Mouse (Mus musculus) layer of hippocampus, adult 9-11 months (tissue): Measurements from ENCODE around the gene Lnpep.
"Not testable (repeated sequence)": the region's sequence is repeated elsewhere in the genome, so short reads cannot be mapped to it uniquely, and the experiment has no call there.

ENCODE experiments used
- DNase-seq: peaks from one replicate; pipeline ENCODE4 v3.0.0; 2022

Gene Lnpep

DNA sequence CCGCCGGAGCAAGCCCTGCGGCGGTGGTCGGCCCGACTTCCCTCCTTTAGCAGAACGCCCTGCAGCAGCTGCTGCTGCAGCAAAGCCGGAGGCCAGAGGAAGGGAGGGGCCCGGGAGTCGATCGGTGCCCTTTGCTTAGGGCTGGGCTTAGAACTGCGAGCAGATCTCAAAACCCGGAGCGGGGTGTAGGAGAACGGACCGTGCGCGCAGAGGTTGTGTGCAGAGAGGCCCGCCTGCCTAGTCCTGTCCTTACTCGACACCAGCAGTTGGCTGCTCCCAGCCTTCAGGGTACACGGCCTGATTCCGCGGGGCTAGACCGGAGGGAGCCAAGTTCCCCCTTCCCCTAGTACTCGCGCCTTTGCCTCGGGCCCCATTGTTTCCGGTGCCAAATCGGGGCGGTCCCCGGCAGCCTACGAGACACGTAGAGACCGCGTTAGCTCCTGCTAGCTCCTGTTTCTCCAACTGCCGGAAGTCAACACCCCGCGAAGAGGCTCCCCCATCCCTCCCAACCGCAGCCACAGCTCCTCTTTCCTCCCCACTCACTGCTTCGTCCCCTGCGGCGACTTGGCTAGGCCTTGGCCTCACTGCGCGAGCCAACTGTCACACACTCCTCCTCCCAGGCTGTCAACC is at the start of gene Lnpep:
Gene Lnpep (minus strand): TSS at position 94 of the 630 bp plus-strand sequence.
- DNase-seq, result peak; percentile 96

DNA sequence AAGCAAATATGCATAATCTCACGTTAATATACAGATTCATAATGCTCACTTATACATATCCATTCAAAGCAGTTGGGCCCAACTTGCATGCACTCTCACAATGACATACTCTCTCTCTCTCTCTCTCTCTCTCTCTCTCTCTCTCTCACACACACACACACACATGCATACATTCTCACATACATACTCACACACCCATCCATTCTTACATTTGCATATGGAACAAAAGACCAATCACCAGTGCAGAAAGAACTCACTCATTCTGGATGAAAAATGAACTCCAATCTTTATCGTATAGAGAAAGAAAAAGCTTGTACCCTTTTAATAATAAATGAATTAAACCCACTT is 31.0 kb upstream of the Lnpep start:
- no peak for DNase-seq

DNA sequence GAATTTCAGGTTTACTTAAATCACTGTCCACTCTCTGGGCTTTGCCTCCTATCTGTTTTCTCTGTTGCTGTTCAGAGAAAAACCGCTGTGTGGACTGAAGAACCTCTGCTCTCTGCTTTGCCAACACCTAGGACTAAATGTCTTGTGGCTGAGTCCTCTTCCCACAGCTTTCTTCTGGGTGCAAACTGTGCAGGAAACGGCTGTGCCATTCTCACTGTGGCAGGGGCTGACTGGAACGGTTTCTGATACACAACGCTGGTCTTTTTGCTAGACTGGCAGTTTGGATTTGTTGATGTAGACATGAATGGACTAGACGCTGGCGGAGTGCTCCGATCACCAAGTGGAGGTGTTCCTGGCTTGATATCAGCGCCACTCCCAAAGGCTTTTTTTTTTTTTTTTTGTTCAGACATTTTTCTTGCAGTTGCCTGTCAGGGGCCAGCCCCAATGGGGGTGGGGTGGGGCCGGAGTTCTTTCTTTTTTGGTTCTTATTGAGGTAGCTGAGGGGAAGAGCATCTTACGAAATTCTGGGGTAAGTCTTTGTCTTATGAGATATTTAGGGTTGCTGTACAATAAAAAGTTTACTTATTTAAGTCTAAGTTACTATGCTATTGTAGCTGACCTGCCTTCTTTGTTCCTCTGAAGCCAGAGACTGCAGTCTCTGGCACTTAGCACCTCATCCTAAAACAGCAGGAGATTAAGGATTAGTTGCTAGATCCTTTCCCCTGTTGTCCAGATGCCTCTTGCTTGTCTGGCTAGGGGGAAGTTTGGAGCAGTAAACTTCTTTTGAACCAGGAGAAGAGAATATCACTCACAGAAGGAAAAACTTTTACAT is 30.4 kb upstream of the Lnpep start:
- DNase-seq, result no peak

DNA sequence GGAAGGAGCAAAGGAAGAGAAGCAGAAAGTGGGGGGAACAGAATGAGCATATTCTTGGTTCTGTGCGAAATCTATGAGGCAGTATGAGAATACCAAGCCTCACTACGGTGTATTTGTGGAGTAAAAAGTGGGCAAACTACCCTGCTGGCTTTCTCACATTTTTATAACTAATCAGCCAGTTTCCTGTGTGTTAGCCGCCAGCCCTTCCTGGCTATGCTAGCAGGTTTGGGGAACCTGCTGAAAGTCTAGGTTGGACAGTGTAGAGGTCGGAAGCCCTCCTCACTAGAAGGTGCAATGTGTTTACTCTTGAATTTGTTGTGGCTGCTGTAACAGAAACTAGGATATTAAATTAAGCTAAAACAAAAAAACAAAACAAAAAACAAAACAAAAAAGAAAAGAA is 27.7 kb upstream of the Lnpep start:
- no peak for DNase-seq

DNA sequence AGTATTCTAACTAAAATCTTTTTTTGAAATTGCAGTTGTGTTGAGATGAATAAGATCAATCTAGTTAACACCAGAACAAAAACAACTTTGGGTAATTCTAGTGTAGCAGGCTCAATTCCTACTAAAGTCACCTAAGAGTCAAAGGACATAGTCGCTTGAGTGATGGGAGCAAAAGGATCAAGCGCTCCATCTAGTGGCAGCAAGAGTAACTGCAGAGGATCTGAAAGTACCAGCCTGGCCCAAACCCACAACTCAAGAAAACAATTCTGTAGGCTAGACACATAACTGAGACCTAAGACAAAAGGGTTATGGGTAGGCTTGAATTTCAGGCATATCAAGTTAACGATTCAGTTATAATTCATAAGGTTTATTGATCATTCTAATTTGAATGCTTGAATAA is 20.9 kb upstream of the Lnpep start:
- no peak for DNase-seq

DNA sequence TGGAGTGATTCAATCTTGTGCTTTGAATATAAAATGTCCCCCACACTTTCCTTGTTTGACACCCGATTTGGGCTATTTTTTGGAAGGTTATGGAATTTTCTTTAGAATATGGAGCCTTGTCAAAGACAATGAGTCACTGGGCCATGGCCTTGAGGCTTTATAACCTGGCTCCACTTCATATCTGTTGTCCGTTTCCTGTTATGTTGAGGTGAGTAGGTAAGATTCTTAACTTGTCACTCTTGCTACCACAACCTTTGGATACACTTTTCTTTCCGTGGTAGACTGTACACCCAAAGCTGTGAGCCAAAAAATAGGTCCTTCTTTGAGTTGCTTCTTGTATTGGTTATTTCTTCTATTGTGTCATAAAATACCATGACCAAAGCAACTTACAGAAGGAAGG is 12.5 kb upstream of the Lnpep start:
- DNase-seq, result no peak

DNA sequence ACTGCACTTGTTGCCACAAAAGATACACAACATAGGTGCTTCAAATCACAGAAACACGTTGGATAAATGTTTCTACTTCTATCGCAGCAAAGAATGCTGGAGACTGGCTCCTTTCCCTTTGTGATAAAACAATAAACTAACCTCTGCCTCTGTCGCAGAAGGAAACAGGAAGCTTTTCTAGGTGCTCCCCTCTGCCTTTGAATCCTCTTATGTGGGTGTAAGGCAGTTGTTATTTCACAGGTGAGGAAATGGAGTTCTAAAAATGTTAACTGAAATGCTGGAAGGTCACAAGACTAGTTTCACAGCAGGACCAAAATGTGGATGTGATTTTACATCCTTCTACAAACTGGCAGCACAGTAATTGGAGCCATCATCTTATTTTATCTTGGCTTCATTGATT is 11.3 kb upstream of the Lnpep start:
- no peak for DNase-seq

DNA sequence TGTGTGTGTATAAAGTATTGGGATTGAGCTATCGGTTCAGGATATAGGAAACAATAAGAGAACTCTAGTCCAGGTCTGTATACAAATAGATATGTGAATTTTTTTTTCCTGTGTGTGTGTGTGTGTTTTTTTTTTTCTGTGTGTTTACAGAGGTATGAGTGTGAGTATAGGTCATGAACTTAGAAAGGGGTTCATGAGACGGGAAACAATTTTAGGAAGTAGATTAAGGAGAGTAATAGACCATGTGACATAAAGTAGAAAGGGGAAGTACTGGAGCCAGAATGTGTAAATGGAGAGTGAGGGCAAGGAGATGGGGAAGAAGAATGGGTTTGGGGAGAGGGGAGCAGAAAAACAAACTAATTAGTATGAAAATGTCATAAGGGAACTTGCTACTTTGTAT is 9.2 kb upstream of the Lnpep start:
- no peak for DNase-seq

DNA sequence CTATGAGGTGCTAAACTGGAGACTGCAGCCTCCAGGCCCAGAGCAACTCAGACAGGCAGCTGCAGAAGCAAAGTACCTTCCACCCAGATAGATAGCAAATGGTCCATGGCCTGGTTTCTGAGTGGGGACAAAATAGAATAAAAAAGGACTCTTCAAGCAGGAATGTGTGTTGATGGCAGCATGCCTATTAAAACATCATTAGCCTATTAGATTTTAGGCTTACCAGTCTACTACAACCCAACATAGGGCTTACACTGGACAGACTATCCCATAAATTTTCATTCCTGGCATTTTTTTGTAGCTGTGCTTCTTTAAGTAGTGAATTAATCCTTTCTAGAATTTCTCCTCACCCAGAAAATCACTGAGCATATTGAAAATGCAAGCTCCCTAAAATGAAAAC is 7.1 kb upstream of the Lnpep start:
- no peak for DNase-seq

DNA sequence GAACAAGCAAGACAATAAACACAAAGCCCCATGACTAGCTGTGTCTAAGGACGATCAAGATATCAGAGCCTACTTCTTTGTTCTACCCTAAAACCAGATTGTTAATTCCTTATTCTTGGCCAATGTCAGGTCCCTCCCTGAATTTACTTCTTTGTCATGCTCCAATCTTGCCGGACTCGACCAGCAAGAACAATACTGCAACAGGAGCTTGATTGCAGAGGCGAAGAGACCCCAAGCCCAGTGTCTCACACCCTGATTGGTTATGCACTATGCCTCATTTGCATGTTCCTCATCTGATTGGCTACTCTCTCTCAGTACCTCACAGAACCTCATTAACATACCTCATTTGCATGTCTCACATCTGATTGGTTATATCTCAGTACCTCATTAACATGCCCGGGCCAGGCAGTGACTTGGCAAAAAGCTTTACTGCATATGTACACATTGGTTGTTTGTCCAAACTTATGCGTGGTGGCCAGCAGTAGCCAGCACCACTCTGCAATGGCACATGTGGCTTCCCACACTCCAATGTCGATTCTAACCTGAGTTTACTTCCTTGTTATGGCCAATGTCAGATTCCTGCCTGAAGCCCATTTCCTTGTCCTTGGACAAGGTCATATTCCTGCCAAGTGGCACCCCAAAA is 3.5 kb upstream of the Lnpep start:
- DNase-seq, result not testable (repeated sequence)

DNA sequence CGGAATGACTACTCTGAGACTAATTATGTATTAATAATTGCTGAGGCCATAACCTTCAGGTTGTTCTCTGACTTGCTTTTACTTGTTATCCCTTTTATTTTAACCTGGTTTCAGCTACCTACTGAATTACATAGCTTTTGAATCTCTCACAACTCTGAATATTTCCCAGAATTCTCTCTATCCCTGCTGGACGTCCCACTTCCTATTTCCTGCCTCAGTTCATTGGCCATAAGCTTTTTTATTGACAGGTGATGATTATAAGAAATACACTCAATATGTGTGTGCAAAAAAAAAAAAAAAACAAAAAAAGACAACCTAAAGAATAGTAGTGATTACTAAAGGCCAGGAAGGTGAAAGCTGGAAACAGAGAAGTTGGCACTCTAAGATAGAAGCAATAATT is 2.7 kb upstream of the Lnpep start:
- no peak for DNase-seq

DNA sequence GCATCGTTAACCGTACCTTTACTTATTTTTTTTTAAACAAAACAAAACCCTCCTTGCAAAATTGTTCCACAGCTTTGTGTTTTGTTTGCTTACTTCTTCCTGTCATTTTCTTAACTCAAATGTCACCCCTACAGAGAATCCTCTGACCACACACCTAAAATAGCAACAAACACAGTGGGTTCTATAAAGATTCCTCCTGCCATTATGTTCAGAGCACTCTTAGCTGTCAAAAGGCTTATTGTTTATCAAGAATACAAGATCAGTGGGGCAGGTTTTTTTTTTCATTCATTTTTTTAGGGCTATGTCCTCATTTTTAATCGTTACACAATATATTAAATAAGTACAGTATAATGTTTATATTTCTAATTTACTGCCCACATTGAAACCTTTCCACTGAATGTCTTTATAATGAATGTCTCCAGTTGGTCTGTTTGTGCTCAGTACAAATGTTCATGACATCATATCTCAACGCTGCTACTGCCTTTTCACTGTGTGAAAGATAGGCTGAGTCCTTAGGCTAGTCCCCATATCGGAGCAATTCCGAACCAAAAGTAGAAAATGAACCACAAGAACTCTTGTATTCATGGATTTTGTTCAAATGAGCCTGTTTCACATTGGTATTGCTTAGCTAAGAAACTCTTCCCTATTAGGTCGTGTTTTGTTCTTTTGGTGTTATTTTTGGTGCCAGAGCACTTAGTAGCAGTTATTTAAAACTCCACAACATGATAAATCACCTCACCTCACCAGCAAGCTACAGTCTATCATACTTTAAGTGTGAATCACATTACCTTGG is 1.2 kb upstream of the Lnpep start:
- no peak for DNase-seq

DNA sequence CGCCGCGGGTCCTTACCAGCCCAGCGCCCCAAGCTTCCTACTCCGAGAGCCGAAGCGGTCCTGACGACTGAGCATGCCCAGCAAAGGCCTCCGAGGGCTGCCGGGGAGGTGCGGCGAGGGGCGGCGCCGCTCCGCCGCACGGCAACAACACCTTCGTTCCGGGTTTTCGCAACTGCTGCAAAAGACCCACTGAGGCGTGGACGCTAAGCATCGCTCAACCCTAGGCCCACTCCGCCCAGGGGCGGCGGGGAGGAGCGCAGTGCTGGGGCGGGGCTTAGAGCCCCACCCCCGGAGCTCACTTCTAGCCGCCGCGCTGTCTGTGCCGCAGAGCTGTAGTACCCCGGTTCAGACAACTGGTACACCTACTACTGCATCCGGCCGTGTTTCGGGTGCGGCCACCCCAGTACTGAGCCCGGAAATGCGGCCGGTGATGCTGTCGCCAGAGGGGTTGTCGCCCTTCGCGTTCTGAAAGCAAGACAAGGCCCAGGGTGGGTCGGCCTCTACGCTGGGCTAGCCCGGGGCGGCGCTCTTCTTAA is 361 bp downstream of the Lnpep start:
- DNase-seq, result peak; percentile 96

DNA sequence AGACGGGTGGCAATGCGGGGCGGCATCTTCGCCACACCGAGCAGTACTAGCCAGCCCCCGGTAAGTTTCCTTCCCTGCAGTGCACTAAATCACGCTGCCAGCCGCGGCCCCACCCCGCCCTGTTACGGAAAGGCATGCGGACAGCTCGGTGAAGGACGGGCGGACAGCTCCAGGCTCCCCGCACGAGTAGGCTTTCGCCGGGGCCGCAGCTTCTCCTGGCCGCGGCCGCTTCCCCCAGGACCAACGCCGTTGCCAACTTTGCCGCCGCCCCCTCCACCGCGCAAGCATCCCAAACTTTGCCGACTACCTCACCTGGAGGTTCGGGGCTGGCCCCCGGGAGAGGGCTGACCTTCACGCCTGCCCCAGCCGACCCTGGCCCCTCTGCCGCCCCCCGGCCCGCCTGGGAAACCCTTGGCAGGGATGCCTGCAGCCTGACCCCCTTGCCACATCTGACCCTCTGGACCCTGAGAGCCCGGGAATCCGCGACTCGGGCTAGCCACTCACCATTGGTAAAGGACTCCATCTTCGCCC is 895 bp downstream of the Lnpep start:
- DNase-seq, result peak; percentile 29

DNA sequence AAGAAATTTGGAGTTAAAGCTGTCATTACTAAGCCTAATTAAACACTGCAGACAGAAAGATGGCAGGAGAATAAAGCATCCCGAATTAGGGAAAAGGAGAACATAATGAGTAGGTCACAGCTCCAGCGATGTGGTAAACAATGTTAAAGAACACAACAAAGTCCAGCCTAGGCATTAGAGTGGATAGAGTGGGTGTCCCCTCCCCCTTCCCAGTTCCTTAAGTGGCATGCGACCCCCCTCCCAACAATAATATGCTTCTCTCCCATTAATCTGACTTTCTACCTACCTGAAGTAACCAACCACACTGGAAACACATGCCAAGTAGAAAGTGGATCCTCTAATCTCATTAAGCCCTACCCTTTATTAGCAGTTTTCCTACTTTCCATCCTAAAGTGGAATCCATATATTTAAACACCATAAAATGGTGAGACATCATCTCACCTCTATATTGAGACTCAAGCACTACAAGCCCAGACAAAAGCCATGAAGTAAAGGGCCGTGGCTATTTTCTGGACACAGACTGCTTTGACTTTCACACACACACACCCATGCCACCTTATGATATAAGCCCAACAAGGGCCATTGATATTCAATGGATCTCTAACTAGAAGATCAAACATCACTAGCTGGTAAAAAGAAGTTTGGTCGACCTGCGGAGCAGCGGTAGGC is 1.5 kb downstream of the Lnpep start:
- no peak for DNase-seq

DNA sequence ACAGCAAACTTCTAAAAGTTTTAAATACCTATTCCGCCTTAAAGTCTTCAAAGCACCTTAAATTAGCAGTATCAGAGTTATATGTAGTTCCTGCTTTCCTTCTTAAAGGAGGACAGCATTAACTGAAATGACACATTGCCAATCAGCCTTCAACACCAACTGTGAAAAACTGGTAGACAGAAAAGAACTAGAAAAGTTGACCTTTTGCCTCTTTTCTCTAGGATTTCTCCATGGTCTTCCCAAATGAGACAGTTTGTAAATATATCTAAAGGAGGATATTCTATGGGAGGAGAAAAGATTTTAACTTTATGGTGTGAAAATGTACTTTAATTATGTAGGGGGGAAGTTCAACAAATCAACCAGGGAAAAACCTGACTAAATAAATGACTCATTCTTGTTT is 2.3 kb downstream of the Lnpep start:
- DNase-seq, result no peak

DNA sequence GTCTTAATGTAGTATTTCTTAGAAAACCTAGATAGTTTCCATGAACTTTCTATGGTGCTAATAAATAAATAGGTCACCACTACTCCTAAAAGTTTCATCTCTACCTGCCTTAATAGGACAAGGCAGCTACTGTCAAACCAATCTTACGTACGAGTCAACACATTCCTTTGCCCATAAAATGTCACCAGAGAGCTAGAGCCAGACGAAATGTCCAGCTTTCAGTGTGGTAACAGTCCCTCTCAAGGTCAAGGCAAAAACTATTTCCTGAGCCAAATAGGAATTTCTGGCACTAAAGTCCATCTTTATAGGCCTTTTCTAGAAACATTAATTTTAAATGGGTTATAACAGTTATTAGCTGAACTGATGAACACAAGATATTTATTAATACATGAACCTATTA is 3.3 kb downstream of the Lnpep start:
- no peak for DNase-seq

DNA sequence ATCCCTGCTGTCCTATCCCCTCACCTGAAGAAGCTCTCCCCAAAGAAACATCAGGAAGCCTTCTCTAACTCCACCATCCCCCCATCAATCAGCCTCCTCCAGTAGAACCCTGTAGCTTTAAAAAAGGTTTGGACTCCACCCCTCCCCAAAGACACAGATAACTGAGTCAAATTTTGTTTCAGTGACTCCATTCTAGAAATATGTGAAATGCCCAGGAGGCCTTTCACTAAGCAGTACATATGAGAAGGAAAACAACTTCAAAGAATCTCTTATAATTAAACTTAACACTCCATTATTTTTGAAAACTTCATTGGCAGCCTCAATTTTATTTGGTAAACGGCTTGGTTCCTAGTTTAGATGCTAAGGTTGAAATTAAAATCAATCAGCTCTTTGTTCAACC is 6.4 kb downstream of the Lnpep start:
- DNase-seq, result no peak

DNA sequence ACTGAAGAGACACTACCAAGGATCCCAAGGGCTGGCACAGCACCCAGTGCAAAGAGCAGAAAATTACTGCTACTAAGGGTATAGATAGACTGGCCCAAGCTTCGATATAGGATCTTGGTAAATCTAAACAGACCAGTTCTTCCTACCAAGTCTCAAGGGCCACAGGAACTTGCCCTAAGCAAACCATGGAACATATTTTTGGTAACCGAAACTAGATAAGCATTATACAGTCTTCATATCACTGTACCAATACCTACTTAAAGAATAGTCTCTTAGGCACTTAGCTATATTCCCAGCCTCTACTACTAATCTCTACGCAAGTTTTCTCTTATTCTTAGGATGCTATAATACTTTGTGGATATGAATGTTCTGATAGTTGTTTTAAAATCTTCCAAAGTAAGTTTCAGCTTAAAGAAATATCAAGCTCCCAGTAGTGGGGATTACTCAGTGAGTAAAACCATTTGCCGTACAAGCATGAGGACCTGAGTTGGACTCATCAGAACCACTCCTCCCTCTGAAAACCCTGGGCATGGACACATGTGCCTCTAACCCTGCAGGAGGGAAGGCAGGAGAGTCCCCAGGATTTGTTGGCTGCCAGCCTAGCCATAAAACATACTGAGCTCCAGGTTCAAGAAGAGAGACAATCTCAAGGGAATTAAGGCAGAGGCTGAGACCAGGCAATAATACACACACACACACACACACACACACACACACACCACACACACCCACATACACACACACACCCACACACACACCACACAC is 7.2 kb downstream of the Lnpep start:
- DNase-seq, result no peak

DNA sequence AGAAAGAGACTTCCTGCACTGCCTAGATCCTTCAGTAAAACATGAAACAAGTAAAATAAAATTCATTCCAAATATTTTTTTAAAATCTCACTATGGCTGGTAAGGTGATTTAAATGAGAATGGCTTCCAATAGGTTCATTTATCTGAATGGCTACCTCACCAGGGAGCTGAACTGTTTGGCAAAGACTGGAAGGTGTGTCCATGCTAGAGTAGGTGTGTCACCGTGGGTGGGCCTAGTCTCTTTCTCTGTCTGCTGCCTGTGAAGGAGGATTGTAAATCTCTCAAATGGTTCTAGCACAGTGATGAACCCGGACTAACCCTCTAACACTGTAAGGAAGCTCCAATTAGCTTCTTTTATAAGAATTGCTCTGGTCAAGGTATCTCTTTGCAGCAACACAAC is 12.5 kb downstream of the Lnpep start:
- DNase-seq, result no peak

DNA sequence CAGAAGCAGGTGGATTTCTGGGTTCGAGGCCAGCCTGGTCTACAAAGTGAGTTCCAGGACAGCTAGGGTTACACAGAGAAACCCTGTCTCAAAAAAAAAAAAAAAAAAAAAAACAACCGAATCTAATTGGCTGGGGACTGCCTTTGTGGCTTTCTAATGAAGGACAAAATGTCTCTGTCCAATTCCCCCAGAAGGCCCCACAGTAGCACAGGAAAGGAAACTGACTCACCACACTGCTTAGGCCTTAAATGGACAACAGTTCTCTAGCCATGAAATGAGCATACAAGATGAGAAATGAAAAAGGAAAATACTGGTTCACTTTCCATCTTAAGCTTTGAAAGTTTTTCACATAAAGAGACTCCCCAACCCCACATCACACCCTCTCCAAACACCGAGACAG is 15.3 kb downstream of the Lnpep start:
- no peak for DNase-seq
